Mouse (Mus musculus) left cerebral cortex, adult 9 months (tissue): Measurements from ENCODE around the gene Abtb1.

Experiments
- DNase-seq, 2 experiments: peaks; one replicate each; pipeline ENCODE4 v3.0.0; 2022; ENCODE audit warnings: low spot score in 2 of 2

Abtb1 gene

GRCm38 (mm10) chr6:88829579-88829978 lies 12.2 kb downstream of the Abtb1 start:
- no peak for DNase-seq

DNA sequence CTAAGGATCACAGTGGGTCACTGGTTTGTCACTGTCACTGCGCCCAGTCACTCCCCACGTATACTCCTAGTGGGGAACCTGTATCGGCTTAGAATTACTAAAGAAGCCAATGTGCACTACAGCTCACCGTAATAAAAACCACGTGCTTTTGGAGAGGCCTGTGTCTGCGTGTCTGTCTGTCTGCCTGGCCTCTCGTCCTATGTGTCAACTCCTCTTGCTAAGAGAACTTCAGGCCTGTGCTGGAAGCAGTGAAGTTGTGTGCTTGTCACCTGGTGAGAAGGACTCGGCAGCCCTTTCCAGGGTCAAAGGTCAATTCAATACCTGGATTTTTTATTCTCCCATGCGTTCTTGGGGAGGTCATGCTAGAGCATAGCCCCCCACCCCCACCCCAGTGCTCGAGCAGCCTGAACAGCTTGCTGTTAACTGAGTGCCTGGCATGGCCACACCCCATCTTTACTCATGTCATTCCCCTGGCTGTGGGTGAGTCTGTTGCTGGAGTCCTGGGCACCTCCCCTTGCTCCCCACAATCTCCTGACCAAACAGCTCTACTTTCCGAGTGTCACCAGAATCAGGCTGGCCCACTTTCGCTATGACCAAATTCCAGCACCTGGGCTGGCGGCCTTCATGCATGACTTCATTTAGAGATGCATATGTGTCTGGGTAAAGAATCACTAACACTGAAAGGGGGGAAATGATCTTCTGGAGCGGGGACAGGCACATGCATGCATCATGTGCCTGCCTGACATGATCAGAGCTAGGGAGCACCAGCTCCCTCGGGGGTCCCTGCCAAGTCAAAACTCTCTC lies 13.4 kb downstream of the Abtb1 start:
- DNase-seq: no peak

DNA sequence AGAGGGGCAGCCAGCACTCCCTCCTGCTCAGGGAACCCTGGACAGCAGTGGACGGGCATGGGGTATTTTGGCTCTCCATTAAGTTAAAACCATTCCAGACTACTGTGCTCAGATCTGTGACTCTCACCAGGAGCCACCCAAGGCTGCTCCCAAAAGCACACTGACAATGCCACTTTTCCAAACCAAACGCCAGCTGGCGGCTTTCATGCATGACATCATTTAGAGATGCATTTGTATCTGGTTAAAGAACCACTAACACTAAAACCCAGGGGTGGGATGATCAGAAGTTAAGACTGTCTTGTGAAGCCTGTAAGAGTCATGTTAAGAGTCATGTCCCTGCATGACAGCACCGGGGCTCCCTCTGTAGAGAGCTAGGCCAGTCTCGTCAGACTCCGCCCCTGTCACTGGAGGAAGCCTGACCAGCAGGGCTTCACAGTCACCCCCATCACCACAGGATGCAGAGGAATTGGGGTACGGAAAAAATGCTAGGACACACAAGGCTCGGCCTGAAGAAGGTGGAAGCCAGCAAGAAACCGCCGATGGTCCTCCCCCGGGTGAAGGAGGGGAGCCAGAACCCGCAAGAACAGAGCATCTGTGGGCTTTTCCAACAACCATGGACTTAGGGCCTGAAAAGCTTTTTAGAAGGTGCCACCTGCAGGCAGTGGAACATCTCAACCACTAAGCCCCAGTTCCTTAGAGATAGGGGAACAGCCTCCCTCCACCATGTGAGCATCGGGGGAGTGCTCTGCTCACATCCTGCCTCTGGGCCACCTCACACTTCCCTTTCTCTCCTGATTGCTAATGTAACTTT lies 14.2 kb downstream of the Abtb1 start:
- DNase-seq: peak in 1 of 2 experiments; percentile 50

DNA sequence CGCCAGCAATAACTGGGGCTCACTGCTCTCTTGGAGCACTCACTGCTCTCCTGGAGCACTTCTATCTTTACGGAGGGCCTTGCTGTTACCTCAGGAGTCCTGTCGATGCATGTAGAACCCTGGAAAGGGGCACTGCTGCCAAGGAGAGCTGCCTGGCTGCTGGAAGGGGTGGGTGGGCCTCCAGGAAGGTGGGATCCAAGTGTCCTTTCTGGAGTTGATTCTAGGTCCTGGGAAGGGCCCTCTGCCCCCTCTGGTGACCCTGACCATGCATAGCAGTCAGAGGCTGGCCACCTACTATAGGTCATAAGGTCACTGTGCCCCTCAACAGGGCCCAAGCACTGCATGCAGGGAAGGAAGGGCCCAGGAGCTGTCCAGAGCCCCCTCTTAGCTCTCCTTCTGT lies 14.8 kb downstream of the Abtb1 start:
- no peak for DNase-seq

GRCm38 (mm10) chr6:88826545-88826944 lies 15.2 kb downstream of the Abtb1 start:
- no peak for DNase-seq

GRCm38 (mm10) chr6:88826088-88826487 lies 15.7 kb downstream of the Abtb1 start:
- DNase-seq: no peak

- DNase-seq: no peak
Measured at GRCm38 (mm10) chr6:88824183-88824582, 17.6 kb downstream of the Abtb1 start.

DNA sequence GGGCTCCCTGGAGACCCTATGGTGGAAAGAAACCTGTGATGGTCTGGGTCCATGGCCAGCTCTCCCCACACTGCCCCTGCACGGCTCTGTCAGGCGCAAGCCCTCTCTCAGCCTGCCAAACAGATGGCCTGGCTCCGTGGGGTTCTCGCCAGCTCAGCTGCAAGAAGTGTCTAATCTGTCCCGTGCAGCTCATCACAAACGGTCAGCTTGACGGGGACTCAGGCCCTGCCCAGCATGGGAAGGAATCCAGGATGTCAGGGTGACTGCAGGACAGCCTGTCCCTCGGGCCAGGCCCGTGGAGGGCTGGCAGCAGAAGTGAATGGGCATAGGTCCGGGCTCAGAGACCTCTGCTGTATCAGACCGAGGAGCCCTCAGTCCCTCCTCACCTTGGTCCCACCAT lies 19.9 kb downstream of the Abtb1 start:
- no peak for DNase-seq

- DNase-seq: no peak
Measured at GRCm38 (mm10) chr6:88821294-88821693, 20.5 kb downstream of the Abtb1 start.

DNA sequence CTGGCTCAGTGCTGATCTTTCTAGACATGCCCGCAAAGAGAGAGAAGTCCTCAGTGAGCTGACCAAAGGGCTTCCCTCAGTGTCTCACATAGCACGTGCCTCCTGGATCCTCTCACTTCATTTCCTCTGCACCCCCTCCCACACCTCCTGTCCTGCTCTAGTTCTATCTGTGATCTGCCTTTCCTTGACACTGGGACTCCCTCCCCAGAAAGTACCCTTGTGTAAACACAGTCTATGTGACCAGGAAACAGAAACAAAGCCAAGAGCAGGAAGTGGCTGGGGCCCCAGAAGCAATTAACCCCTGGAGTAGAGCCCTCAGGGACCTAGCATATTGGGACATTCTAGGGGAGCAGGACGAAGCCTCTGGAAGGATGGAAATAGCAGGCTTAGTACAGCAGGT lies 20.9 kb downstream of the Abtb1 start:
- no peak for DNase-seq

- no peak for DNase-seq
Measured at GRCm38 (mm10) chr6:88816913-88817312, 24.9 kb downstream of the Abtb1 start.

GRCm38 (mm10) chr6:88815489-88815888 lies 26.3 kb downstream of the Abtb1 start:
- no peak for DNase-seq

GRCm38 (mm10) chr6:88815036-88815435 lies 26.7 kb downstream of the Abtb1 start:
- DNase-seq: no peak

GRCm38 (mm10) chr6:88813832-88814231 lies 28.0 kb downstream of the Abtb1 start:
- no peak for DNase-seq

GRCm38 (mm10) chr6:88812886-88813285 lies 28.9 kb downstream of the Abtb1 start:
- peak in 1 of 2 experiments; percentile 70 for DNase-seq

DNA sequence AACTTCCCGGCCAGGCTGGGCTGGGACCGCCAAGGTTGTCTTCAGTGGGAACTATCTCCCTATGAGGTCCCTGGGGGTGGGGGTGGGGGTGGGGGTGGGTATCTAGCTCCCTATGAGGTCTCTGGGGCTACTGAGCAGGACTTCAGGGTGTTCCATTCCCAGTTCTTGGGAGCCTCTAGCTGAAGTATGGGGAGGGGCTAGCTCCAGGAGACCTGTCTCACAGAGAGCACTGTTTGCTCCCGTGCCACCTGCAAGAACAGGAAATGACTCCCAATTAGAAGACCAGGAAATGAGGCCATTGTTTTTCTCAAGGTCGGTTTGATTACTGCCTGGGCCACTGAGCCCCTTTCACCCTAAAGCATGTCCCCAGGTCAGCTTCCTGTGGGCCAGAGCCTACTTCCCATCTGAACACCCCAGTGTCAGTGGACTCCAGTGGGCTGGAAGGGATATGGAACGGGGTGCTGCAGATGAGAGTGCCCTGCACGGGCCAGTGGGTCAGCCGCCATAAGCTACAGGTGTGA lies 29.8 kb downstream of the Abtb1 start:
- DNase-seq: no peak

DNA sequence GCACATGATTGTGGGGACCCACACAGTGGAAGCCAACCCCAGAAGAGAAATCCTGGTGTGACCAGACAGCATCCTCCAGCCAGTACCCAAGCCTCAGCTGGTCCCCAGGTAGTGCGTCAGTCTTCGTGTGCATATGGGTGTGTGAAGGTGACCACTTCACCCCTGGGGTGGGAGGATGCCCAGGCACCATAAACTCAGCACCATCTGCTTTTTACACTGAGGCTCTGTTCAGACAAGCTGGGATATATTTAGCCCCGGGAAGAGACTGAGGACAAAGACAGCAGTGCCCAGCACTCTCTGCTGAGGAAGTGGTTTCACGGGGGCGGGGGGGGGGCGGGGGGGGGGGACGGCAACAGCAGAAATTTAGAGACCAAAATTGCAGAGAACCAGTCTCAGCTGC lies 30.4 kb downstream of the Abtb1 start:
- DNase-seq: no peak

DNA sequence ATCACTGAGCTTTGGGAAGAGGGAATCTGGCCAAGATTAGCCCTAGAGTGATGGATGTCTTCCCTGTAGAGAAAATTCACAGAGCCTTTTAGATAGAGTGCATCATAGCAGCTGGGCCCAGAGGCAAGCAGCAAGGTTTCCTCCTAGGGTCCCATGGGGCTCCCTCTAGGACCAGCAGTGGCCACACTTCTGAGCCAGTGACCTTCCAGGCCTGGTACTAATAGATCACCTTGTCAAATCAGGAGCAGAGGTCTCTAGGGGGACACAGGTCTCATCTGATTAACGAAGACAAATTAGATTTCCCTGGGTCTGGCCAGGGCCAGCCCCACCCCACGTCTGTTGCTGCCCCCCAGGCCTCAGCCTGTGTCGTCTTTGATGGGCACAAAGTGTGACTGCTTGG lies 31.5 kb downstream of the Abtb1 start:
- DNase-seq: no peak

DNA sequence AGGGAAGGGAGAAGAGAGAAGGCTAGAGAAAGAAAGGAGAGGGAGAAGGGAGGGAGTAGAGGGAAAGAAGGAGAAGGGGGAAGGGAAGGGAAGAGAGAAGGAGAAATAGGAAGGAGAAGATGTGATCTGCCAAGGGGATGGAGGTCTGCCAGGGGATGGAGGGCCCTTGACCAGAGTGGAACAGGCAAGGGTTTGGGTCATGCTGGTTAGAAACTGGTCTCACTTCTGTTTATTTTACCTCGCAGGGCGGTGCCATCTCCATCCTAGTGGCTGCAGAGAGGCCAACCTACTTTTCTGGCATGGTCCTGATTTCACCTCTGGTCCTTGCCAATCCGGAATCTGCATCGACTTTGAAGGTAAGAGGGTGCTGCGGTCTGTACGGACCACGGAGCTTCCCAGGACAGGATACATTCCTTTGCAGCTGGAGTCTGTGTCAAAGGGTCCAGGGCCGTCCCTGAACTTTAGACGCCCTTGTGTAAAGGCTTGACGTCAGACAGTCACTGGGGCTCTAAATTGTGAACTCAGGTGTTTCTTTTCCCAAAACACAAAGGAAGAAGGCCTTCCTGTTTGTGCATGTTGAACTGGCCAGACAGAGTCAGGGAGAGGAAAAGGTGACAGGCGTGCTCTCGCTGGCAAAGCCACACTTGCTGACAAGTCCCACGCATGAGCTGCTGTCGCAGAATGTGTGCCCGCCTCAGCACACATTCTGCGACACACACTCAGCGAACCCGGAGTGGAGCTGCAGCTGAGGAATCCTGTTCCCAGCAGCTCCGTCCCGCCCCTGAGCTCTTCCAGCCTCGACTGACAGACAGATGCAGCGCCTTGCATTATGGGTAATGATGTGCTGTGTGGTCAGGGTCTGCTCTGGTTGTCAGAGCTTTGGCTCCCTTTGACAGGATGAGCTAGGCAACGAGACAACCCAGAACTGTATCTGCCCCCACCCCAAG lies 32.4 kb downstream of the Abtb1 start:
- no peak for DNase-seq

GRCm38 (mm10) chr6:88804966-88805577 lies 36.7 kb downstream of the Abtb1 start:
- DNase-seq: no peak
